Mouse (Mus musculus): Measurements from ENCODE around the gene Gm6176.
"Not testable (repeated sequence)": the region's sequence is repeated elsewhere in the genome, so short reads cannot be mapped to it uniquely, and the experiment has no call there.

The Gm6176 gene

DNA sequence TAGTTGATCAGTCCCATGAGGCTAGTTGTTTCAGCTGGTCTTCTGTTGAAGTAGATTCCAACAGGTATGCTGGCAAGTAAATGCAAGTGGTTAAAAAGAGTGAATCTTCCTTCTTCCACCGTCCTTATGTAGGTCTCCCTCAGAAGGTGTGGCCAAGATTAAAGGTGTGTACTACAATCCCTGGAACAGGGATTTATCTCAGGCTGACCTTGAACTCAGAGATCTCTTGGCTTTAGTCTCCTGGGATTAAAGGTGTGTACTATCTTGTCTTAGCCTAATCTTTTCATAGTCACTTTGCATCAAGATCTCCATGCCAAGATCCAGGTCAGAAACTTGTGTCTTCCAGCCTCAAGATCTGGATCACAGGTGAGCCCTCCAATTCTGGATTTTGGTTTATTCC is at the start of gene Gm6176:
TSS of gene Gm6176 (minus strand) at position 101 of the 400 bp plus-strand sequence.
- DNase-seq, result not testable (repeated sequence)

- not testable (repeated sequence) for DNase-seq
Measured at GRCm38 (mm10) chr7:22068757-22069156, 12.7 kb upstream of the Gm6176 start, which contains the start of gene Vmn1r139. Gene Vmn1r139 (plus strand): TSS chr7:22069057.

DNA sequence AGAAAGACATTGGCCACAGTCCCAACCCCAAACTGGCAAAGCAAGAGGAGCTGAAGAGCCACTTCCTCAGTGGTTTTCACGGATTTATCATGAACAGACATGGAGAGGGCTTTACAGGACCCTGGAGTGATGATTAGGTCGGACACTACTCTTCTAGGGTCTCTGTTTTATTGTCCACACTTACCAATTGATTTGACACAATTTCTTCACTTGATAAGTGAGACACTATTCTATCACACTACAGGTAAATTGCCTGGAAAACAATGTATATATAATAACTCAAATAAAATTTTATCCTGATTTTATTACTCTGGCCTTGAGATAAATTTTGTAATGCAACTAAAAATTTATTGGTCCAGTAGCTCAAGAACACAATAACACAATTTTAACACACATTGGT is 27.3 kb downstream of the Gm6176 start, which contains the start of gene Vmn1r138:
TSS of gene Vmn1r138 (minus strand) at position 101 of the 400 bp plus-strand sequence.
- DNase-seq, result not testable (repeated sequence)

Measured in lung, adult 18-20 months (tissue).